Mouse (Mus musculus) stomach, embryonic 14.5 days (tissue): ENCODE measurements around the gene Usp53. TPM values are rescaled to one million over a fixed set of nuclear protein-coding genes. Genes with fewer than 3 reads are reported as not detected.

ENCODE experiments used
- ATAC-seq: fragments of 200-750 bp; cut with Nextera tagmentation; 2 replicates; pipeline ENCODE4 v1.8.0; 2017; ENCODE audit warnings: low read depth, moderate TSS enrichment; ENCODE audit not compliant: insufficient number of reproducible peaks, insufficient read depth, low FRiP score
- H3K27ac ChIP-seq: fragments of 300-500 bp; sonication (generic); 2 replicates; pipeline ENCODE4 v1.5.1; 2014; ENCODE audit warnings: mild to moderate bottlenecking, low read length, moderate library complexity, mixed read lengths
- H3K27me3 ChIP-seq: fragments of 300-500 bp; sonication (generic); 2 replicates; pipeline ENCODE4 v1.6.1; 2014; ENCODE audit warnings: low read length, control low read depth, mixed read lengths; ENCODE audit not compliant: control insufficient read depth, insufficient read depth
- H3K36me3 ChIP-seq: fragments of 300-500 bp; sonication (generic); 2 replicates; pipeline ENCODE4 v1.6.1; 2014; ENCODE audit warnings: mild to moderate bottlenecking, control low read depth, low read length, moderate library complexity, mixed read lengths; ENCODE audit not compliant: control insufficient read depth, insufficient read depth
- H3K4me1 ChIP-seq: fragments of 300-500 bp; sonication (generic); 2 replicates; pipeline ENCODE4 v1.6.1; 2014; ENCODE audit warnings: low read length, control low read depth, mixed read lengths; ENCODE audit not compliant: control insufficient read depth, insufficient read depth
- H3K4me2 ChIP-seq: fragments of 300-500 bp; sonication (generic); replicated peaks from 2 replicates; pipeline ENCODE4 v1.6.1; 2014; ENCODE audit warnings: low read depth, low read length, control low read depth
- H3K4me3 ChIP-seq: fragments of 300-500 bp; sonication (generic); 2 replicates; pipeline ENCODE4 v1.5.1; 2014; ENCODE audit warnings: low read depth, low read length, control low read depth
- H3K9ac ChIP-seq: fragments of 300-500 bp; sonication (generic); replicated peaks from 2 replicates; pipeline ENCODE4 v1.6.1; 2014; ENCODE audit warnings: low read depth, mild to moderate bottlenecking, control low read depth, low read length, moderate library complexity, mixed read lengths
- H3K9me3 ChIP-seq: fragments of 300-500 bp; sonication (generic); 2 replicates; pipeline ENCODE4 v1.6.1; 2016; ENCODE audit warnings: low read depth, low read length, control low read depth; ENCODE audit not compliant: control insufficient read depth
- WGBS: fragments of 180-500 bp; shearing (Covaris S2); extraction: QIAGEN DNeasy Blood & Tissue Kit; methylation state at CpG from one replicate; pipeline ENCODE4 v1.1.7; 2014; 5-methylcytosine and 5-hydroxymethylcytosine counted together
- polyA plus RNA-seq: library from polyadenylated mRNA; unstranded; fragments of >200 nt; fragmentation: Nextera tagmentation; extraction: Ambion mirVana; gene quantifications from 2 replicates; pipeline ENCODE4 v1.2.1, GENCODE M21; 2014

The Usp53 gene
- polyA plus RNA-seq, 1 experiment from 2014 or later: 24.3 TPM

GRCm38 (mm10) chr3:122918672-122919071, 65.6 kb downstream of the Usp53 start:
- ATAC-seq: no peak
- 76% methylated on average over 2 of the region's 2 CpGs for WGBS
- Histone ChIP-seq H3K36me3 (no peaks in the 10 kb centered on the region), H3K9me3 (no peaks in the 10 kb centered on the region), H3K27me3 (no peaks in the 10 kb centered on the region), H3K9ac (no peak overlapping the region), H3K27ac (no peak overlapping the region), H3K4me3 (no peak overlapping the region), H3K4me1 (peaks cover 4% of the 10 kb centered on the region; the same call in 1 of the 2 replicates), H3K4me2 (no peak overlapping the region)

GRCm38 (mm10) chr3:122916191-122916680, 68.1 kb downstream of the Usp53 start:
- ATAC-seq: no peak
- Histone ChIP-seq H3K4me2 (no peak overlapping the region), H3K36me3 (no peaks in the 10 kb centered on the region), H3K4me1 (no peaks in the 10 kb centered on the region), H3K9ac (no peak overlapping the region), H3K4me3 (no peak overlapping the region), H3K27me3 (no peaks in the 10 kb centered on the region), H3K27ac (no peak overlapping the region), H3K9me3 (no peaks in the 10 kb centered on the region)
- 82% methylated on average over 6 of the region's 6 CpGs for WGBS

GRCm38 (mm10) chr3:122915493-122915892, 68.8 kb downstream of the Usp53 start:
- Histone ChIP-seq H3K27ac (no peak overlapping the region), H3K9me3 (no peaks in the 10 kb centered on the region), H3K4me3 (no peak overlapping the region), H3K27me3 (no peaks in the 10 kb centered on the region), H3K4me2 (no peak overlapping the region), H3K4me1 (no peaks in the 10 kb centered on the region), H3K9ac (no peak overlapping the region), H3K36me3 (no peaks in the 10 kb centered on the region)
- whole genome bisulfite sequencing: 81% methylated on average over 5 of the region's 5 CpGs
- no peak for ATAC-seq

GRCm38 (mm10) chr3:122907841-122908240, 76.5 kb downstream of the Usp53 start:
- 85% methylated on average over 2 of the region's 2 CpGs for WGBS
- Histone ChIP-seq H3K27ac (no peak overlapping the region), H3K4me2 (no peak overlapping the region), H3K4me1 (no peaks in the 10 kb centered on the region), H3K36me3 (no peaks in the 10 kb centered on the region), H3K4me3 (no peak overlapping the region), H3K9me3 (no peaks in the 10 kb centered on the region), H3K9ac (no peak overlapping the region), H3K27me3 (no peaks in the 10 kb centered on the region)
- ATAC-seq: no peak

- Histone ChIP-seq H3K9ac (no peak overlapping the region), H3K4me2 (no peak overlapping the region), H3K27ac (no peak overlapping the region), H3K9me3 (no peaks in the 10 kb centered on the region), H3K36me3 (no peaks in the 10 kb centered on the region), H3K4me3 (no peak overlapping the region), H3K4me1 (no peaks in the 10 kb centered on the region), H3K27me3 (no peaks in the 10 kb centered on the region)
- WGBS: 37% methylated on average over 12 of the region's 12 CpGs
- no peak for ATAC-seq
These were observed 80.4 kb downstream of the Usp53 start for GRCm38 (mm10) chr3:122903746-122904433.

GRCm38 (mm10) chr3:122898254-122898653, 86.1 kb downstream of the Usp53 start:
- no peaks in the 10 kb centered on the region for H3K4me1 ChIP-seq
- H3K36me3 ChIP-seq: no peaks in the 10 kb centered on the region
- H3K9ac ChIP-seq: no peak overlapping the region
- no peaks in the 10 kb centered on the region for H3K27me3 ChIP-seq
- no peak for ATAC-seq
- WGBS: 47% methylated on average over 6 of the region's 6 CpGs
- no peak overlapping the region for H3K4me2 ChIP-seq
- no peak overlapping the region for H3K4me3 ChIP-seq
- no peaks in the 10 kb centered on the region for H3K9me3 ChIP-seq
- no peak overlapping the region for H3K27ac ChIP-seq

GRCm38 (mm10) chr3:122895189-122895731, 89.0 kb downstream of the Usp53 start:
- H3K27ac ChIP-seq: no peak overlapping the region

GRCm38 (mm10) chr3:122894772-122895171, 89.5 kb downstream of the Usp53 start, which contains the start of gene Fabp2:
Fabp2 (plus strand) TSS chr3:122895072.
- Histone ChIP-seq H3K4me1 (no peaks in the 10 kb centered on the region), H3K27ac (no peak within 1 kb of the TSS), H3K27me3 (no peaks in the 10 kb centered on the region), H3K9ac (no peak within 1 kb of the TSS), H3K4me3 (no peak within 1 kb of the TSS), H3K36me3 (no peaks in the 10 kb centered on the region), H3K4me2 (no peak within 1 kb of the TSS), H3K9me3 (no peaks in the 10 kb centered on the region)
- ATAC-seq: no peak
- WGBS: 92% methylated on average over 3 of the region's 3 CpGs

More at GRCm38 (mm10) chr3:122895189-122895731, 89.0 kb downstream of the Usp53 start:
- Histone ChIP-seq H3K4me2 (no peak overlapping the region), H3K36me3 (no peaks in the 10 kb centered on the region), H3K9me3 (no peaks in the 10 kb centered on the region), H3K9ac (no peak overlapping the region), H3K4me1 (no peaks in the 10 kb centered on the region), H3K4me3 (no peak overlapping the region), H3K27me3 (no peaks in the 10 kb centered on the region)
- 67% methylated on average over 11 of the region's 11 CpGs for WGBS
- ATAC-seq: no peak
